Mouse (Mus musculus) embryonic facial prominence, embryonic 13.5 days (tissue): ENCODE measurements at regions not wholly inside any gene's neighbourhood (a gene's known extent, or its start where the extent isn't known, plus 50 kb on each side); places are given as distances from the start of the nearest gene placed in this dataset.

Experiments
- ATAC-seq: fragments of 200-750 bp; cut with Nextera tagmentation; 2 replicates; pipeline ENCODE4 v1.8.0; 2017; ENCODE audit warnings: low read depth; ENCODE audit not compliant: insufficient number of reproducible peaks, insufficient read depth, low FRiP score, low TSS enrichment
- H3K27ac ChIP-seq: fragments of 300-500 bp; sonication (generic); 2 replicates; pipeline ENCODE4 v1.5.1; 2015; ENCODE audit warnings: moderate library complexity, mild to moderate bottlenecking, inconsistent platforms
- H3K27me3 ChIP-seq: fragments of 300-500 bp; sonication (generic); 2 replicates; pipeline ENCODE4 v1.6.1; 2015; ENCODE audit warnings: mild to moderate bottlenecking, inconsistent platforms
- H3K36me3 ChIP-seq: fragments of 300-500 bp; sonication (generic); 2 replicates; pipeline ENCODE4 v1.6.1; 2015; ENCODE audit warnings: mild to moderate bottlenecking, inconsistent platforms
- H3K4me1 ChIP-seq: fragments of 300-500 bp; sonication (generic); 2 replicates; pipeline ENCODE4 v1.6.1; 2015; ENCODE audit warnings: inconsistent platforms
- H3K4me2 ChIP-seq: fragments of 300-500 bp; sonication (generic); 2 replicates; pipeline ENCODE4 v1.6.1; 2015; ENCODE audit warnings: moderate library complexity, mild to moderate bottlenecking, inconsistent platforms
- H3K4me3 ChIP-seq: fragments of 300-500 bp; sonication (generic); 2 replicates; pipeline ENCODE4 v1.5.1; 2015; ENCODE audit warnings: mild to moderate bottlenecking, inconsistent platforms
- H3K9ac ChIP-seq: fragments of 300-500 bp; sonication (generic); 2 replicates; pipeline ENCODE4 v1.6.1; 2015; ENCODE audit warnings: mild to moderate bottlenecking, inconsistent platforms
- H3K9me3 ChIP-seq: fragments of 300-500 bp; sonication (generic); 2 replicates; pipeline ENCODE4 v1.6.1; 2016; ENCODE audit warnings: inconsistent platforms
- WGBS: fragments of 180-500 bp; shearing (Covaris S2); methylation state at CpG from one replicate; pipeline ENCODE4 v1.1.7; 2015; ENCODE audit warnings: mixed read lengths; 5-methylcytosine and 5-hydroxymethylcytosine counted together

GRCm38 (mm10) chr7:64042978-64043377, 104.3 kb upstream of the Klf13 start:
- Histone ChIP-seq H3K9me3 (no peaks in the 10 kb centered on the region), H3K4me3 (no peak overlapping the region), H3K9ac (no peak overlapping the region), H3K27ac (no peak overlapping the region; the same call in 1 of the 2 replicates), H3K4me2 (no peak overlapping the region), H3K27me3 (no peaks in the 10 kb centered on the region), H3K4me1 (peaks cover 11% of the 10 kb centered on the region), H3K36me3 (no peaks in the 10 kb centered on the region)
- no peak for ATAC-seq
- 49% methylated on average over 2 of the region's 2 CpGs for WGBS

GRCm38 (mm10) chr7:64041303-64041702, 102.6 kb upstream of the Klf13 start:
- no peak overlapping the region for H3K4me2 ChIP-seq
- H3K36me3 ChIP-seq: no peaks in the 10 kb centered on the region
- H3K27ac ChIP-seq: no peak overlapping the region
- H3K4me3 ChIP-seq: no peak overlapping the region
- WGBS: 91% methylated on average over 7 of the region's 7 CpGs
- H3K9me3 ChIP-seq: no peaks in the 10 kb centered on the region
- H3K27me3 ChIP-seq: no peaks in the 10 kb centered on the region
- H3K4me1 ChIP-seq: peaks cover 8% of the 10 kb centered on the region; the same call in 1 of the 2 replicates
- no peak overlapping the region for H3K9ac ChIP-seq
- no peak for ATAC-seq

- 87% methylated on average over 7 of the region's 7 CpGs for WGBS
- Histone ChIP-seq H3K4me3 (no peak overlapping the region), H3K9me3 (no peaks in the 10 kb centered on the region), H3K4me1 (peaks cover 8% of the 10 kb centered on the region; the same call in 1 of the 2 replicates), H3K27ac (no peak overlapping the region), H3K9ac (no peak overlapping the region), H3K4me2 (no peak overlapping the region), H3K27me3 (no peaks in the 10 kb centered on the region), H3K36me3 (no peaks in the 10 kb centered on the region)
- ATAC-seq: no peak
These were observed 101.5 kb upstream of the Klf13 start for GRCm38 (mm10) chr7:64040026-64040737.

- no peaks in the 10 kb centered on the region for H3K4me1 ChIP-seq
- H3K36me3 ChIP-seq: no peaks in the 10 kb centered on the region
- no peak overlapping the region for H3K4me2 ChIP-seq
- no peak for ATAC-seq
- WGBS: 77% methylated on average over 8 of the region's 8 CpGs
- no peak overlapping the region for H3K4me3 ChIP-seq
- no peak overlapping the region for H3K9ac ChIP-seq
- no peaks in the 10 kb centered on the region for H3K9me3 ChIP-seq
- H3K27ac ChIP-seq: no peak overlapping the region
- H3K27me3 ChIP-seq: no peaks in the 10 kb centered on the region
These were observed 99.1 kb upstream of the Klf13 start for GRCm38 (mm10) chr7:64037701-64038231.

GRCm38 (mm10) chr7:64036154-64036553, 97.4 kb upstream of the Klf13 start:
- H3K4me3 ChIP-seq: no peak overlapping the region
- no peak overlapping the region for H3K4me2 ChIP-seq
- WGBS: 92% methylated on average over 7 of the region's 7 CpGs
- no peak for ATAC-seq
- no peaks in the 10 kb centered on the region for H3K36me3 ChIP-seq
- no peaks in the 10 kb centered on the region for H3K9me3 ChIP-seq
- H3K4me1 ChIP-seq: no peaks in the 10 kb centered on the region
- no peak overlapping the region for H3K27ac ChIP-seq
- H3K9ac ChIP-seq: no peak overlapping the region
- no peaks in the 10 kb centered on the region for H3K27me3 ChIP-seq

- no peaks in the 10 kb centered on the region for H3K36me3 ChIP-seq
- H3K27ac ChIP-seq: no peak overlapping the region
- no peaks in the 10 kb centered on the region for H3K4me1 ChIP-seq
- H3K9me3 ChIP-seq: no peaks in the 10 kb centered on the region
- no peaks in the 10 kb centered on the region for H3K27me3 ChIP-seq
- 79% methylated on average over 8 of the region's 8 CpGs for WGBS
- H3K4me3 ChIP-seq: no peak overlapping the region
- H3K4me2 ChIP-seq: no peak overlapping the region
- ATAC-seq: no peak
- no peak overlapping the region for H3K9ac ChIP-seq
These were observed 96.4 kb upstream of the Klf13 start for GRCm38 (mm10) chr7:64035025-64035606.

- no peak for ATAC-seq
- Histone ChIP-seq H3K4me3 (no peak overlapping the region), H3K36me3 (no peaks in the 10 kb centered on the region), H3K9me3 (no peaks in the 10 kb centered on the region), H3K27ac (no peak overlapping the region), H3K4me1 (no peaks in the 10 kb centered on the region), H3K27me3 (no peaks in the 10 kb centered on the region), H3K9ac (no peak overlapping the region), H3K4me2 (no peak overlapping the region)
- 83% methylated on average over 1 of the region's 1 CpGs for WGBS
These were observed 95.8 kb upstream of the Klf13 start for GRCm38 (mm10) chr7:64034493-64034892.

GRCm38 (mm10) chr7:64033388-64033787, 94.7 kb upstream of the Klf13 start:
- 63% methylated on average over 2 of the region's 2 CpGs for WGBS
- Histone ChIP-seq H3K9me3 (no peaks in the 10 kb centered on the region), H3K4me3 (no peak overlapping the region), H3K4me2 (no peak overlapping the region), H3K27ac (no peak overlapping the region), H3K4me1 (no peaks in the 10 kb centered on the region), H3K36me3 (no peaks in the 10 kb centered on the region), H3K27me3 (no peaks in the 10 kb centered on the region), H3K9ac (no peak overlapping the region)
- no peak for ATAC-seq

GRCm38 (mm10) chr7:64032921-64033354, 94.2 kb upstream of the Klf13 start:
- H3K4me3 ChIP-seq: no peak overlapping the region
- no peaks in the 10 kb centered on the region for H3K9me3 ChIP-seq
- ATAC-seq: no peak
- no peak overlapping the region for H3K9ac ChIP-seq
- WGBS: 52% methylated on average over 9 of the region's 9 CpGs
- H3K4me1 ChIP-seq: no peaks in the 10 kb centered on the region
- no peak overlapping the region for H3K4me2 ChIP-seq
- H3K27me3 ChIP-seq: no peaks in the 10 kb centered on the region
- H3K27ac ChIP-seq: no peak overlapping the region
- H3K36me3 ChIP-seq: no peaks in the 10 kb centered on the region

GRCm38 (mm10) chr7:64030650-64031049, 91.9 kb upstream of the Klf13 start:
- Histone ChIP-seq H3K9ac (no peak overlapping the region), H3K4me2 (no peak overlapping the region), H3K4me1 (no peaks in the 10 kb centered on the region), H3K27me3 (no peaks in the 10 kb centered on the region), H3K9me3 (no peaks in the 10 kb centered on the region), H3K36me3 (no peaks in the 10 kb centered on the region), H3K4me3 (no peak overlapping the region), H3K27ac (no peak overlapping the region)
- no peak for ATAC-seq
- 91% methylated on average over 2 of the region's 2 CpGs for WGBS

GRCm38 (mm10) chr7:64027100-64027499, 88.4 kb upstream of the Klf13 start:
- Histone ChIP-seq H3K4me1 (peaks cover under 1% of the 10 kb centered on the region), H3K36me3 (no peaks in the 10 kb centered on the region), H3K4me3 (no peak overlapping the region), H3K27me3 (no peaks in the 10 kb centered on the region), H3K4me2 (no peak overlapping the region), H3K27ac (no peak overlapping the region), H3K9me3 (no peaks in the 10 kb centered on the region), H3K9ac (no peak overlapping the region)
- WGBS: 92% methylated on average over 7 of the region's 7 CpGs
- ATAC-seq: peak; percentile 52; the same call in 1 of the 2 replicates

- Histone ChIP-seq H3K9me3 (no peaks in the 10 kb centered on the region), H3K27ac (no peak overlapping the region), H3K4me3 (no peak overlapping the region), H3K9ac (no peak overlapping the region), H3K27me3 (no peaks in the 10 kb centered on the region), H3K4me2 (no peak overlapping the region), H3K36me3 (no peaks in the 10 kb centered on the region), H3K4me1 (peaks cover 9% of the 10 kb centered on the region)
- no peak for ATAC-seq
- WGBS: 88% methylated on average over 2 of the region's 2 CpGs
These were observed 86.4 kb upstream of the Klf13 start for GRCm38 (mm10) chr7:64025155-64025554.
